Mouse (Mus musculus) CH12F3 (cell line): ENCODE data around the gene Acadsb.
"Not testable (repeated sequence)": the region's sequence is repeated elsewhere in the genome, so short reads cannot be mapped to it uniquely, and the experiment has no call there.

Experiments used
- in situ Hi-C: fragments of 300-500 bp; cut with MboI; formaldehyde crosslinking; loops from 2 replicates; pipeline ENCODE4 v1.14.3; 2020; ENCODE audit warnings: low sequenced_read_pairs

The Acadsb gene

DNA sequence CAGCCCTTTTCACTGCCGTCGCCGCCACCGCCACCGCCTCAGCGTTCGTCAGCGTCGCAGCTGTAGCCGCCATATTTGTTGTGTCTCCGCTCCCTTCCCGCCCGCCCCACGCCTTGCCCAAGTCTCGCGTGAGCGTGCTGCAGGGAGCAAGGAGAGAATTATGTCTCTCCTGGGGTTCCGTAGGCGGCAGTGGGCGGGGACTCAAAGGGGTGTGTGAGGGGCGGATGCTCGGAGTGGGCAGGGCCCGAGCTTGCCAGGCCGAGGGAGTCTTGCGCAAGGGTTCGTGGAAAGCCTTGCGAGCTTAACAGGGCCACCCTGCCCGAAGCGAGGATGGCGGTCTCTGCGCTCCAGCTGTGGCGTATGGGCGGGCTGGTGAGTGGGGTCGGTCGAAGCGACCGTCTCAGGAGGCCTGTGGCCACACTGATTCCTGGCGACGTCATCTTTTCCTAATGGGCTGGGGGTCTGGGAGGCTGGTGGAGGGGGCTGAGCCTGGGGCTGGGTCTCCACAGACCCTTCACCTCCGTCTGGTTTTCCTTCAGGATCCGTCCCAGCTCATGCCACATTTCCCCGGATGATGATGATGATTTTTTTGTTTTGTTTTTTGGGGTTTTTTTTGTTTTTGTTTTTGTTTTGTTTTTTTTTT lies at the start of gene Acadsb, which contains the start of gene Ikzf5:
Acadsb (plus strand) TSS at position 186 of the 643 bp plus-strand sequence.
Ikzf5 (minus strand) TSS at position 106 of the 643 bp plus-strand sequence.
- in situ Hi-C loops = no loop called here

DNA sequence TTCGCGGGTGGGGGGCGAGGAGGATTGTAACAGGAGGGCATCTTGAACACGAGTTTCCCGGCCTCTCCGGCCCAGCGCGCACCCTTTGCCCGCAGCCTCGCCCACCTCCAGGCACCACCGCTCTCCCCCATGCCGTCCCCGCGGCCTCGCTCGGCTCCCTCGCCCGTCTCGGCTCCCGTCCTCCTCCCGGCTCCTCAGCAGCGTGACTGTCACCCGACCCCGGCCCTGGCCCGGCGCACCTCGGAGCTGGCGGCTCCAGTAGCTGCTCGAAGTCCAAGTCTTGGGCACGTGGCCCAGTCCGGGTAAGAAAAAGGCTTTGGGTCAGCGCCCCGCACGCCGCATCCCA lies 48.2 kb upstream of the Acadsb start:
- in situ Hi-C loops = no loop called here

DNA sequence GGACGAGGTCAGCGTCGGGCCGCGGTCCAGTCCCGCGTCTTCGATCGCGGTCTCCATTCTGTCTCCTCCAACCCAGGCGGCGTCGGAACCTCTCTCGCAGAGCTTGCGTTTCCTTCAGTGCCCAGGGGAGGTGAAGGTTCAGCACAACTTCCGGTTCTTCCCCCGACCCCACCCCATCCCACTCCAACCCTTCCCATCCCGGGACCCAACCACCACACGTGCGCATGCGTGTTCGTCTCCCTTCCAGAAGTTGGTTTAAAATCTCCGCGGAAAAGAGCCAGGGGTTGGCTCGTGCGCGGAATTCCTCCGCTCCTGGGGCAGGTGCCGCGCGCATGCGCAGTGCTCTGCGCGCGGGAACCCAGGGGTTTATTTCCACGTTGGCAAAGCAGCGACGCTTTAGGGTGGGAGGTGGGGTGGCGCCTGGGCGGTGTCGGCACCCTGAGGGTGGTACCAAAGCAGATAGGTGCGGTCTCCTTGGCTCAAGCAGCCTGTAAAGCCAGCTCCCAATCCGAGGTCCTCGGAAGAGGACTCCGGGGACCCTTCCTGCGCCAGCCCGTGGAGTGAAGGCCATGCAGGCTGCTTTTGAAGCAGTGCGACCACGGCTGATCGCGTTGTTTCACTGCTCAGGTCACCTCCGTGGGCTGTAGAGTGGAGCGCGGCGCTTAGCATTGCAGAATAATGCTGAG lies 47.6 kb upstream of the Acadsb start, which contains the start of gene 2310057M21Rik:
2310057M21Rik (minus strand) TSS at position 145 of the 686 bp plus-strand sequence.
- in situ Hi-C loops = no loop called here

DNA sequence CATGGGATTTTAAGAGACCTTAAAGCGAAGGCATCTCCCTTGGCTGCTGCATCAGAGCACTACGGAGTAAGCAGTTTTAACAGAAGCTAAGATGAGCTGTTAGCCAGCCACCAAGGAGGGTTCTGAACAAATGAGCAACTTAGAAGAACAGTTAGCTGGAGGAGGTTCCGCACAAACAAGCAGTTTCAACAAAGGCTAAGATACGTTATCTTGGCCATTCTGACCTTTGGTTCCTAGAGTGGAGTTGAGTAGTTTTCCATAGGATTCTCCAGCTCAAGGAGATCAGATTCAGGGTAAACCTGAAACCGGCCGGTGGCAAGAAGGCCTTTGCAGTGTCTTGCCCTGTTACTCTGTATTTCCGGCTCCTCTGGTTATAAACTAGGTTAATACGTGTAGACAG lies 46.3 kb upstream of the Acadsb start:
- in situ Hi-C loops = no loop called here

DNA sequence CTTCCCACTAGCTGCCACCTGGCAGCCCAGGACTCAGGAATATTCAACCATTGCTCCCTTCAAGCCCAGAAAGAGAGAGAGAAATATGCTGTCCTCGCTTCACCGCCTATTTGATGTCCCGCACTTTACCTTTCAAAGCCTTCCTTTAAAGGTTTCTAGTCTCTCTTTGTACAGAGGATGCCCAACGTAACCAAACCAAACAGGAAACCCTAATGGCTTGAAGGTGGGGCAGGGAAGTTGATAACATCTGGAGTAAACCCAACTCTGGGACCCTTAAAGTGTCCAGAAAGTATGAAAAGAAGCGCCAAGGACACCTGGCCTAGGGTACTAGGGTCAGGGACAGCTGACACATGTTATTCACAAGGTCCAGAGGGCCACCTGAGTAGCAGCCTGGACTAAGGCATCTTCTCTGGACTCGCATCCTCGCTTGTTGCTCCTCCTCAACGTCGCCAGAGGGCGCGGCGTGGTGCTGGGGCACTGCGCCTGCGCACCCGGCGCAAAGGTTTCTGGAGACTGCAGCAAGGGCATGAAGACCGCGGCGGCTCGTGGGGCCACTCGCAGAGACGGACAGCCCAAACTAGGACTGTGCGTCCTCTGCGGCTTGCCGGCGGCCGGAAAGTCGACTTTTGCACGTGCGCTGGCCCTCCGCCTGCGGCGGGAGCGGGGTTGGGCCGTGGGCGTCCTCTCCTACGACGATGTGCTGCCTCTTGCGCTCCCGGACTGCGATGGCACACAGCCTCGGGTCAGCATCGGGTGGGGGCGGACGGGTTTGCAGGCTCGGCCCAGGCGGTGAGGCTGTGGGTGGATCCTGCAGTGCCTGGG lies 39.5 kb upstream of the Acadsb start, which contains the start of gene Pstk:
Pstk (plus strand) TSS at position 494 of the 822 bp plus-strand sequence.
- in situ Hi-C loops = no loop called here

DNA sequence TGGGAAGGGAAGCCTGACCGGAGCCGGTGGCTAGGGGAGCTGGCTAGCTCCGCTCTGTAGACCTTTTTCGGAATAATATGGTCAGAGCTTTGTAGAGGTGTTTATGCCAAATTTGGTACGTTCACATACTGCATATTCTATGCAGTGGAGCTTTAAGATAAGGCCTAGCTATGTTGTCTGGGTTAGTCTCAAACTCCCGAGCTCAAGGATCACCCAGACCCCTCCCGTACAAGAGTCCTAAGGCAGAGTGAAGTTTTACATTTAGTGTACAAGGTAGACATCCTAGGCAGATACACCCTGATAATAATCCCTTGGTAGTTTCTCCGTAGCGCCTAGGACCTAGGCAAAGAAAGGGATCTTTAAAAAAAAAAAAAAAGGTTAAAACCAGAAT lies 38.9 kb upstream of the Acadsb start:
- in situ Hi-C loops = no loop called here

DNA sequence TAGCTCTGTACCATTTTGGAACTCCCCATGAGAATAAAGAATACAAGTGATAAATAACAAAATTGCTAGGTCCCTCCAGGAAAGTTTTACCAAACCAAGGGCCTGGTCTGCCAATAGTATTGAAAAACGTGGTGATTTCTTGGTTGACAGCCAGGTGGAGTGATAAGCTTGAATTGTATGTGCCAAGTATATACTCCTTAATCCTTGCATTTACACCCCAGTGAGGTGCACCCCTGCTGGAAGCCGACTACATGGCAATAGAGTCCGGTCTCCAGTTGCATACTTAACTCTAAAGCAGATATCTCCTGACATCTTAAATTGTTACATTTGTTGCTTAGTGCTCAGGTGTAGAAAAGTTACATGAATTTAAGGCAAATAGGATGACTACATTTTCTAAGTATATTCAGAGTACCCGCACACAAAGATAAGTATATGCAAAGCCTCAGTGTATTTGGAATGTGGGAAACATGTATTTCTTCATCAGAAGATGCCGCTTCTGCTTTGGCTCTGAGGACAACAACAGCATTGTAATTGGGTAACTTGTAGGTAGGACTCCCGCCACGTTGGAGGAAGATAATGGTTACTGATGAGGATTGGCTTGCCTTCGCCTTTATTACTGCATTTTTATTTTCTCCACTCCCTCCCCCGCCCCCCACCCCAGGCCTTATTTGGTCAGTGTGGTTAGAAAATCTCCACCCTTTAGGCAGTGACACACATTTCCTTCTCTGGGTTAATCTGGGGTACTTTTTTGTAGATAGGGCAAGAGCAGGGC lies 38.3 kb upstream of the Acadsb start:
- in situ Hi-C loops = no loop called here

DNA sequence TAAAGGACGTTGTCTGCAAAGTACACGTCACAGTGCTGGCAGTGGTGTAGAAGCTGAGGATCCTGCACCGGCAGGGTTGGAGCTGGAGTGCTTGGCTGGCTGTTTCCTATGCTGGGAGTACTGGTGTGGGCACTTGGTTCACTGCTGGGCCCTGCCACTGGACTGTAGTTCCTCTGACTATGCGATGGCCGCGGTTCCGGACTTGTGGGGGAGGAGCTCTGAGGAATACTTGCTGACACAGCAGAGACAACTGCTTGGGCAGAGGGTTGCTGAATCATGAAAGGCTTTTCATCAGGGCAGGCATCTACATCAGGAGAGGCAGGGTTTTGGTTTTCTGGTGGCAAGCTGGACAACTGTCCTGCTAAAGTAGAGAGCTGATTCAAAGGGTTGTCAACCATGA lies 18.6 kb upstream of the Acadsb start:
- in situ Hi-C loops = not testable (repeated sequence)

DNA sequence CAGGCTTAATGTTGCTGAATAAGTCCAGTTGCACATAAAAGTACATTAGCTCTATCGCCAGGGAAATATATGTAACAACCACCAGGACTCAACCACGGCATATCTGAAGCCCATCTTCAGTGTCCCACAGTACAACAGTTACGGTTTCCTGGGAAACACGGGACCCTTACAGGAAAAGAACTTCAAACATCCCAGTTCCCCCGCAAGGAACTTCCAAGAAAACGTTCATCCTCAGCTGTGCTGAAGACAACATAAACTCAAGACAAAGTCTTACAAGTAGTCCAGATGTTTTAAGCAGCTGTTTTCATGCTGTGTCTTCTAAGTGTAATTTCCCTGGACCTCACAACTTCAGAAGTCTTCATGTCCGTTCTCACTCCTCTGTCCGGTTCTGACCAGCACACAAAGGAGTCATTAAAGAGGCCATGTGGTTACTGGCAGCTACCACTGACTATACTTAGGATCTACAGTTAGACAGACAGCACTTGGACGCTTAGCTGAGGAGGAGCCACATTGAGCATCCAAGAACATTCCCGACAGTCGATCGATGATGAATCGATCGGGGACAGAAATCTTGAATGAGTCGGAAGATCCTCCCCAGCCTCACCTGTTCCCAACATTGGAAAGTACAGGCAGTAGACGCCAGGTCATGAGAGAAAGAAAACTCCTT lies 947 bp upstream of the Acadsb start:
- in situ Hi-C loops = no loop called here

DNA sequence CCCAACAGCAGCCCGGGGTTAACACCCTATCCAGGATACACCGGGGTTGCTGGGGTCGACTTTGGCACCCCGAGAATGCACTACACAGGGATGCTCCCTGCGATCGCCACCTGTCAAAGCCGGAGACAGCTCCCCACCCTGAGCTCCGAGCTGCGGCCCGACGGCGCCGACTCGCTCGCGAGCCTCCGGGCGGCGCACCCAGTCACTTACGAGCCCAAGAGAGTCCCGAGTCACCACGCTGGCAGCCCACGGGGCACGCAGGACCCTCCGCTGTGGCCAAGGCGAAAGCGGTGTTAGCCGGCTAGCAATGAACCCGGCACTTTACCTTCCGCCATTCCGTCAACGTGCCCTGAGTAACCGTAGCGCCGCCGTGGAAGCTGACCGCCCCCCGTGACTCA lies 414 bp upstream of the Acadsb start:
- in situ Hi-C loops = no loop called here

DNA sequence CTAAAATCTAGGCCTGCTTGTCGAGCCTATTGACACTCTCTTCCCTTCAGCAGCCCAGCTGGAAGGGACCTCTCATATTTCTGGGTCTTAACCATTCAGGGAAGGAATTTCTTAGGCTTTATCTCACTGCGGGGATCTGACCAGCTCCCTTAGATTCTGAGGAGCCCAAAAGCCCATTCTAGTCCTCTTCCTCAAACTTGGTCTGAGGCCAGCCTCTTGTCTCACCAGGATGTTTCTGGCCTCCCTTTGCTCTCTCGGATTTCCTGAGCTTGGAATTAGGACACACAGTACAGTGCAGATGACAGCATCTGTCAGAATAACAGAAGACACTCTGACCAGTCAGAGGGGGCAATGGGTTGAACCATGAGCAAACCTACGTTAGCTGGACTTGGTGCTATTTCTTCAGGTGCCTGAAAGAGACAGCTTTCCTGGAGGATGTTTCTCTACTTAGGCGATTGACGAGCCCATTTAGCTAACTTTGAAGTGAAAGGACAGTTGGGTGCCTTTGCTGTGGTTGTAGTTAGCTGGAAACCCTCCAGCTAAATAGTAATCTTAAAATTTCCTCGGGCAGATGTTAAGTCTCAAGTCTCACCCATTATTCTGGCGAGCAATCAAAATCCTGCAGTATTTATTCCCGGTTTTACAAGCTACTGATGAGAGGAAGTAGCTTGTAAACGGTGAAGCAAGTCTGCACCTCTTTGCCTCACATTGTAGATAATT lies 980 bp downstream of the Acadsb start:
- in situ Hi-C loops = no loop called here

DNA sequence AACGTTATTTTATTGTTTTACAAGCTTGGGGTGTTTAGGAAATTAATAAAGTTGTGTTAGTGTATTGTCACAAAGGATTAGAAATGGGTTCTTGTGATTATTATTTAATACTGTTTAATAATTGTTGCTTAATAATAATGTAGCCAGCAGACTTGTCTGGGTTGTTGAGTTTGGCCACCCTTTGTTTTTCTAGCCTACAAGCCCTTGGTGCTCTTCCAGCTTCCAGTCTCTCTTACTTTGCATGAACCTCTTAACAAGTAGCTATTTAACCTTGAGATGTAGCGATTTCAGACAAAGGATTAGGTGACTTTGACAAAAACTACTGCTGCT lies 1.5 kb downstream of the Acadsb start:
- in situ Hi-C loops = no loop called here

DNA sequence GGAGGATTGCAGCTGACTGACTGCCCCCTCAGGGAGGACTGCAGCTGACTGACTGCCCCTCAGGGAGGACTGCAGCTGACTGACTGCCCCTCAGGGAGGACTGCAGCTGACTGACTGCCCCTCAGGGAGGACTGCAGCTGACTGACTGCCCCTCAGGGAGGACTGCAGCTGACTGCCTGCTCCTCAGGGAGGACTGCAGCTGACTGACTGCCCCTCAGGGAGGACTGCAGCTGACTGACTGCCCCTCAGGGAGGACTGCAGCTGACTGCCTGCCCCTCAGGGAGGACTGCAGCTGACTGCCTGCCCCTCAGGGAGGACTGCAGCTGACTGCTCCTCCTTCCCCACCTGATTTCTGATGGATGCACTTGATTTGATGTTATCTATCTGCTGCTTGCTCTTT lies 6.3 kb downstream of the Acadsb start:
- in situ Hi-C loops = not testable (repeated sequence)

DNA sequence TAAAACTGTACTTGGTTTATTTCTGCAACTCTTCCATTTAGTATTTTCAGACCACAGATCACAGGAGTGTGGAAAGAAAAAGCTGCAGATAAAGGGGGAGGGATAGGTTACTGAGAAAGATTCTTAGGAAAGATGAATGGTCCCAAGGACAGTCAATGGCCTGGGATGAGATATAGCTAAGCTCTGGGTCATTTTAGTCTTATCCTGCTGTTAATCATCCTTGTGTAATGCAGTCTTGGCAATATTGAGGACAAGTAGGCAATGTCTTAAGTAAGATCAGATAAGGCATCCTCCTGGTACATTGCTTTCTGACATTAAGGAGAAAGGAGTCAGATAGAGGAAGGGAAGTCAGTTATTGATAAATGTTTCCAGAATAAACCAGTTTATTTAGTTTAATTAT lies 7.2 kb downstream of the Acadsb start:
- in situ Hi-C loops = no loop called here

DNA sequence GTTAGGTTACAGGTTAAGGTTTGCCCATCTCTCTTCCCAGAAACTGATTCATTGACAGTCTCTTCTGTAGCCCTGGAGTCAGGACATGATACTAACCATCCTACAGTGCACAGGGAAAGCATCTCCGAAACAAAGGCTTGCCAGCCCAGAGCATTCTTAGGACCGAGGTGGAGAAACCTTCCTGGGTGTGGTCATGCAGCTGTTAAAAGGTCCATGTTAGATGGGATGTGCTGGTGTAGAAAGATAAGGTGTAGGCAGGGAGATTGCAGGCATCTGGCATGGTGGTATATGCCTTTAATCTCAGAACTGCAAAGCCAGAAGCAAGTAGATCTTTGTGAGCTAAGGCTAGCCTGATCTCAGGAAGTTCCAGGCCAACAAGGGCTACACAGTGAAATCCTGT lies 14.5 kb downstream of the Acadsb start:
- in situ Hi-C loops = no loop called here

DNA sequence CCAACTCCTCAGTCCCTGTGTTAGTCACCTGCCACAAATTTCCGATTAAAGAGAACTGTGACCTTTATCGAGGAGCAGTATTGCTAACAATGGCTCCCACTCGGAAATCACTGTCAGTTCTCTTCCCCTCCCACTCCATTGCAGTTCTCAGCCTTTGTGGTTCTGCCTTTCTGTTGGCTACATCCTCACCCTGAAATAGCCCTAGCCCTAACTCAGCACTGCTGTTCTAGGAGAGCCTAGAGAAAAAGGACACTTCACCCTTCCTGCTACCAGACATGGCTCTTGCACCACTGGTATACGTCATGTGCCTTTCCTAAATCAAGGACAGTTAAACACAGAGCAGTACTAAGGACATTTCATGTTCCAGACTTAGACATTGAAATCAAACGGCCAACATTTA lies 16.9 kb downstream of the Acadsb start:
- in situ Hi-C loops = no loop called here

DNA sequence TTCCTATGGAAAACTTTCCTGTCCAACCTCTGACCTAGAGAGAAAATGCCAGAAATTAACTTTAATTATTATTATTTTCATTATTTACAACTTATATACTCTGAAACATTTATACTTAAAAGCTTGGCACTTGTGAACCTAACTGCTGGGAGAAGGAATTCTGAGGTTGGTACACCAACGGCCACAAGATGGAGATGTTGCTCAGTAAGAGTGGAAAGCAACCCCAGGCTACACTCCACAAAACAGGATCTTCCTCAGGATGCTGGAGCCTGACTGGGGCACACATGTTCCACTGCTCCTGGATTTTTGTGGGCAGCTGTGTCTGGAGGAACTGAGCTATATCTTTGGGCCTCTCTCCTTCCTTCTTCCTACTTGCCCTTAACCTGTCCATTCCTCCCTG lies 21.8 kb downstream of the Acadsb start:
- in situ Hi-C loops = loop anchor here (10.0 kb wide), 1 partner anchor 453 kb away; no protein-coding TSS in a partner anchor

DNA sequence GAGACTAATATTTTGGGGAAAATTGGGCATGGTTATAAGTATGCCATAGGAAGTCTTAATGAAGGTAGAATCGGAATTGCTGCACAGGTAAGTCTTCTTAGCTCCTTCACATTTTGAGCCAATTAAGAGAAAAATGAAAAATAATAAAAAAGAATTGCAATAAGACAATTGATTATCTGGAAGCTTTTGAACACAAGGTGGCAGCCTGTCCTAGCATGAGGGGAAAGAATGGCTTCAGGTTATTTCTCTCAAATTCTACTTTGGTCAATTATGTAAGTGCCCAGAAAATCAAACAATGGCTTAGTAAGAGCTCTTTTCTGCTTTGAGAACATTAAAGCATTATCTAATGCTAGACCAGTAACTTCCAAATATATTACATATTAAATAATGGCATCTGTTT lies 23.9 kb downstream of the Acadsb start:
- in situ Hi-C loops = loop anchor here (10.0 kb wide), 1 partner anchor 451 kb away; no protein-coding TSS in a partner anchor

DNA sequence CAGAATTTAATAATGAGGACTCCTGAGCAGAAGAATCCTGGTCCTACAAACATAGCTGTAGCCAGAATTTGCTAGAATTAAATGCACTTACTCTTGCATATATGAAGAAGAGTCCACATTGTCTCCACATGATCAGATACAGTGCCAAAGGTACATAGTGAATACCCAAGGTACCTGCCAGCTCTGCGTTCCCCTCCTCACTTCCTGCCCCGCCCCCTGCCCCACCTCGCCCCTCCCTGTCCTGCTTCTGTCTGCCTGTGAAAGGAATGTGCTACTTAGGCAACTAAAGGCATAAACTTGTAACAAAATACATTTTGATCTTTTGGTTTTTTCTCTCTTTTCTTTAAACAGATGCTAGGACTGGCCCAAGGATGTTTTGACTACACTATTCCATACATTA lies 26.6 kb downstream of the Acadsb start:
- in situ Hi-C loops = loop anchor here (10.0 kb wide), 1 partner anchor 448 kb away; no protein-coding TSS in a partner anchor

DNA sequence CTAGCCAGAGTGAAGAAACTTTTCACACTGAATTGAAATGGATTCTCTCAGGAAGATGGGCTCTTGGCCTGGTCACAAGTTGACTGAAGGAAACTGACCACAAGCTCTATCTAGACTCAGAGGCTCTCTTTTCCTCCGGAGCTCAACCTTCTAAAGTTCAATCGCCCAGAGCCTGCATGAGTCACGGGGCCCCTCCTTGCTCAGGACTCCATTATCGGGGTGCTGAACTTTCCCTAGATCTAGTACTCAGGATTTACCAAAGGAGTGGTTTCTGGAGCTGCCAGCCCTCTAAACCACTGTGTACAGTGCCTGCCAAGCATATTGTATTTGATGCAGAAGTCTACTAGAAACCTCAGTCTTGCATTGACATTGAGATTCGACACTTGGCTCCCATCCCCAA lies 46.3 kb downstream of the Acadsb start:
- in situ Hi-C loops = no loop called here
